Mouse (Mus musculus): Measurements from ENCODE around the gene Nek8. TPM values are rescaled to one million over a fixed set of nuclear protein-coding genes. Genes with fewer than 3 reads are reported as not detected.

The Nek8 gene
- polyA plus RNA-seq, 1 experiment from 2014 or later = 4.2 TPM

DNA sequence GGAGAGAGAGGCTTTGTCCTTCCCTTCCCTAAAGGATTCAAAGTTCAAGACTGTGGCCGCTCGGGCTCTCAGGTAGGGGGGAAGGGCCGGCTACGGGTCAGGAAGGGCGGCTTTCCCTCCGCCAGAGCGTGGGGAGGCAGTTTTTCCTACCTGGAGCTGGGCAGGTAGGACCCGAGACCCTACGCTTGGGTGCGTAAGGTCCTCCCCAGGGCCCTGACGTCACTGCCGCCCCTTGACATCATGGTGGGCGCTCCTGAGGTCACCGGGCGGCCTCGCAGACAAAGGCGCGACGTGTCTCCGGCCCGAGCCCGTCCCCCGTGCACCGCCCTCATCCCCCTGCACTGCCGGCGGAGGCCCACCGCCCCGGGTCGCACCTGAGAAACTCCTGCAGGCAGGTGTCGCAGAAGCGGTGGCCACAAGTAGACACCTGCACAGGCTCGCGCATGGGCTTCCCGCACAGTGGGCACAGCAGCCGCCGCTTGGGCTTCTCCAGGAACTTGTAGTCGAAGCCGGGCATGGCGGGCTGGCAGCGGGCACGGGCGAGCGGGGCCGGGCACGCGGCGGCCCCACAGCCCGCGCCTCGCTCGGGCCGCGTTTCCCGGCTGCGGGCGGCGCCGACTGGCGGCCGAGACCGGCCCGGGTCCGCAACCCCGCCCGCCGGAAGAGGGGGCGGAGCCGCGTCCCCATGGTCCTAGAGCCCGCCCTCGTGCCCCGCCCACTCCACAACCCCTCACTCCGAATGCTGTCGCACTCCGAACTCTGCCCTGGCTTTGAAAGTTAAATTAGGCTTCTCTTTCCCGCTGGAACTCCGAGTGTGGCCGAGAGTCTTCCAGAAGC lies 11.3 kb downstream of the Nek8 start, which contains the start of gene Traf4:
Traf4 (minus strand) TSS at position 666 of the 837 bp plus-strand sequence.
- Histone ChIP-seq H3K4me1 (ENCODE audit: control insufficient read depth, insufficient read depth, low read length) (peaks cover 26% of the 10 kb centered on the region), H3K27me3 (ENCODE audit: control insufficient read depth, insufficient read depth, low read length) (no peaks in the 10 kb centered on the region), H3K4me3 (replicated peaks; ENCODE audit: low read depth, low read length) (peak within 1 kb of the TSS; percentile 100), H3K9ac (replicated peaks; ENCODE audit: low read length) (peak within 1 kb of the TSS; percentile 100), H3K27ac (replicated peaks; ENCODE audit: low read depth, low read length) (peak within 1 kb of the TSS; percentile 97), H3K4me2 (ENCODE audit: low read length) (peak within 1 kb of the TSS; percentile 86), H3K36me3 (ENCODE audit: control insufficient read depth, insufficient read depth, low read length) (peaks cover 22% of the 10 kb centered on the region), H3K9me3 (ENCODE audit: control insufficient read depth, low read length) (no peaks in the 10 kb centered on the region)
- DNase-seq (peak; percentile 96), ATAC-seq (ENCODE audit: low FRiP score, low TSS enrichment) (peak; percentile 85)
- WGBS = under 1% methylated on average over 77 of the region's 78 CpGs

DNA sequence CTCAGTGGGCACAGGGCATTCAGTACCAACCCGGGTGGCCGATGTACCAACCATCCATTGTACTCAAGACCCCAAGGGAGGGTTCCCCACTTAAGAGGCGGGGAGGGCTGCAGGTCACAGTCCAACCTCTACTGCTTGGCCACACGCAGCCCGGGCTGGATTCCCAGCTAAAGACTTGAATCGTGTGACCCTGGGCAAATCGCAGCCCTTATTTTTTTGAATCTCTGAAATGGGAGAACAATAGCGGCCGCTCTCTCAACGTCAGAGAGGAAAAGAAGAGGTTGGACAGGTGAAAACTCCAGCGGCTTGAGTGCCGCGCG lies 11.9 kb downstream of the Nek8 start:
- DNase-seq (peak; percentile 55), ATAC-seq (ENCODE audit: low FRiP score, low TSS enrichment) (peak; percentile 4; the same call in 1 of the 2 replicates)
- H3K4me2 ChIP-seq (ENCODE audit: low read length) = peak overlapping the region; percentile 86
- no peaks in the 10 kb centered on the region for H3K27me3 ChIP-seq (ENCODE audit: control insufficient read depth, insufficient read depth, low read length)
- peak overlapping the region; percentile 97 for H3K27ac ChIP-seq (replicated peaks; ENCODE audit: low read depth, low read length)
- H3K4me1 ChIP-seq (ENCODE audit: control insufficient read depth, insufficient read depth, low read length) = peaks cover 26% of the 10 kb centered on the region
- H3K36me3 ChIP-seq (ENCODE audit: control insufficient read depth, insufficient read depth, low read length) = peaks cover 28% of the 10 kb centered on the region
- H3K4me3 ChIP-seq (replicated peaks; ENCODE audit: low read depth, low read length) = peak overlapping the region; percentile 100
- WGBS = under 1% methylated on average over 14 of the region's 14 CpGs
- H3K9me3 ChIP-seq (ENCODE audit: control insufficient read depth, low read length) = no peaks in the 10 kb centered on the region
- peak overlapping the region; percentile 100 for H3K9ac ChIP-seq (replicated peaks; ENCODE audit: low read length)

DNA sequence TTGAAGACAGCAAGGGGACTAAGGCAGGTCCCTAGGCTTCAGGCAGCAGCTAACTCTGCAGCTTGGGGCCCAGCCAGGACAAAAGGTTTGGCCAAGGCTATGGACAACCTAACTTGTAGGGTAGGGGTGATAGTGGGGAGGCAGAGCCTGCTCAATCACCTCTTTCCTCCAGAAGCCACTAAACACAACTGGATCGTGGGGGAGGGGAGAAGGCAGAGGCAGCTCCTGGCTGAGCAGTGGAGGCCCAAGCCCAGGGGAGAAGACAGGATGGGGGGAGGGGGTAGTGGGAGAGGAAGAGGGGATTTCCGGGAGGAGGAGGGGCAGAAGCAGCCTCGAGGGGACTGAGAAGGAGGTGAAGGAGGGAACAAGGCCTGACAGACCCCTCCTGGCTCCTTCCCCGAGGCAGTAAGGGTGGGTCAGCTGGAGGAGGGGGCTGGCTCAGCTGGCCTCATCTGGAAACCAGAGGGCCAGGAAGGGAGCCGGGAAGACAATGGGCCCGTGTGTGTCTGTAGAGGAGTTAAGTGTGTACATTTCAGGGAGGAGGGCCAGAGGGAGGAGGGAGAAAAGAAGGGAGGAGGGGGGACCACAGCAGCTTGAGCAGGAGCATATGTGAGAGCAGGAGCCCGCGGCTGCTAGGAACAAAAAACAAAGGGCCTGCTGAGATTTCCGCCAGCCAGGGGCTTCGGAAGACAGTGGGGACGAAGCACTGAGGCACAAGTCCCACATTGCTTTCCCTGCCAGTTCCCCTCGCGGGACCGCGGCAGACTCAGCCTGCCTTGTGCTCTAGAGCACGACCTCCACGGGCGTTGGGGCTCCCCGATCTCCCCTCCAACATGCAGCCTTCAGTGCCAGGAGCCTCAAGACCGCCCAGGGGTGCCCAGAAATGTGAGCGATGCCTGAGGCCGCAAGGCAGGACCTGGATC lies 12.5 kb downstream of the Nek8 start:
- no peaks in the 10 kb centered on the region for H3K27me3 ChIP-seq (ENCODE audit: control insufficient read depth, insufficient read depth, low read length)
- peak; percentile 87 for DNase-seq

DNA sequence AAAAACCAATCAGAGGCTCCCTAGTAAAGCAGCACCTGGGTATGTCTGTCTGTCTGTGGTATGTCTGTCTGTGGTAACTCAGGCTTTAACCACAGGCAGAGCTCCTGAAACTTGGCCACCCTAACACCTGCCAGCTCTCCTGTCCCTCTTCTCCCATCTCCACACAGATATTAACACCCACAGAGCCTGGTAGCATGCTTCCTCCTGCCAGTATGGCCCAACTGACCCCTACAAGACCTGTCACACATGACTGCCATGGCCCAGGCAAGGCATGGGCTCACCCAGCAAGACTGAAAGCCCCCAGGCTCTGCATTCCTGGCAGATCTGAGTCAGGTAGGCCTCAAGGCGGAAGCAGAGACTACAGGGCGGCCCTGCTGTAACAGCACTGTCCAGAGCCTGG lies 13.4 kb downstream of the Nek8 start:
- DNase-seq (no peak), ATAC-seq (ENCODE audit: low FRiP score, low TSS enrichment) (no peak)
- Histone ChIP-seq H3K9me3 (ENCODE audit: control insufficient read depth, low read length) (no peaks in the 10 kb centered on the region), H3K36me3 (ENCODE audit: control insufficient read depth, insufficient read depth, low read length) (peaks cover 43% of the 10 kb centered on the region), H3K27ac (replicated peaks; ENCODE audit: low read depth, low read length) (peak overlapping the region; percentile 97), H3K9ac (replicated peaks; ENCODE audit: low read length) (peak overlapping the region; percentile 100), H3K27me3 (ENCODE audit: control insufficient read depth, insufficient read depth, low read length) (no peaks in the 10 kb centered on the region), H3K4me2 (ENCODE audit: low read length) (peak overlapping the region; percentile 86), H3K4me1 (ENCODE audit: control insufficient read depth, insufficient read depth, low read length) (peaks cover 26% of the 10 kb centered on the region), H3K4me3 (replicated peaks; ENCODE audit: low read depth, low read length) (peak overlapping the region; percentile 100)
- WGBS = 93% methylated on average over 2 of the region's 2 CpGs

More for the DNA sequence above, 12.5 kb downstream of the Nek8 start:
- H3K9me3 ChIP-seq (ENCODE audit: control insufficient read depth, low read length) = no peaks in the 10 kb centered on the region
- H3K4me2 ChIP-seq (ENCODE audit: low read length) = peak overlapping the region; percentile 86
- peak overlapping the region; percentile 97 for H3K27ac ChIP-seq (replicated peaks; ENCODE audit: low read depth, low read length)
- H3K9ac ChIP-seq (replicated peaks; ENCODE audit: low read length) = peak overlapping the region; percentile 100
- peak; percentile 64 for ATAC-seq (ENCODE audit: low FRiP score, low TSS enrichment)
- WGBS = 0% methylated on average over 22 of the region's 22 CpGs
- peaks cover 26% of the 10 kb centered on the region for H3K4me1 ChIP-seq (ENCODE audit: control insufficient read depth, insufficient read depth, low read length)
- H3K4me3 ChIP-seq (replicated peaks; ENCODE audit: low read depth, low read length) = peak overlapping the region; percentile 100
- H3K36me3 ChIP-seq (ENCODE audit: control insufficient read depth, insufficient read depth, low read length) = peaks cover 34% of the 10 kb centered on the region

DNA sequence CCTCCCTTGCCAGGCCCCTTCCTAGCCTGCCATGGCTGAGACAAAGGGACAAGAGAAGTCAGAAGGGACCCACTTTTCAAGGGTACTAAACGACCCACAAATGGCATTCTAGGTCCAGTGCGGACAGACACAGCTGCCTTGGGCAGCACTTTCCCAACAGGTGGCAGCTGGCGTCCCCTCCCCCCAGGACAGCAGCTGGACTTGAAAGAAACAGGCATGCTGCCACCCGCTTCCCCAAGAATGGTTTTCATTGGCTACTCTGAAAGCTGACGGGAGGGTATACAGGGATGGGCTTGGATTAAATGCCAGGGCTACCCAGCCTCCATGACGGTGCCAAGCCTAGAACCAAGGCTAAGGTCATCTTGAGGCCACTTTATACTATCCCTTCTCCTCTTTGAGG lies 14.0 kb downstream of the Nek8 start:
- H3K36me3 ChIP-seq (ENCODE audit: control insufficient read depth, insufficient read depth, low read length) = peaks cover 48% of the 10 kb centered on the region
- 33% methylated on average over 6 of the region's 6 CpGs for WGBS
- no peak for DNase-seq

DNA sequence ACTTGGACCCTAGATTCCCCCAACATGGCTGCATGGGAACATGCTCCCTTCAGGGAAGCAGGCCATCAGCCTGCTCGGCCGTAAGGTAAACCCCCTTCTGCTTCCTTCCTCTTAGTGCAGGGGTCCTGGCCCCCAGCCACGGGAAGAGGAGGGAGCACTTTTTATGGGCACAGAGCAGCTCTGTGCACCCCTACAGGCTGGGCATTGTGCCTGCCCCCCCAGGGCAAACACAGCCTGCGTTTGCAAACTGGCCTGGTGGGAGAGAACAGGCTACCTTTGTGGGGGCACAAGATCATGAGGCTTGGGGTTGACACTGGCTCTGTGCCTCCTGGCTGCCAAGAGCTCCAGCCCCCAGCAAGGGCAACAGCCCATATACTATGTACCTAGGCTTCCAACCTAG lies 14.5 kb downstream of the Nek8 start:
- H3K4me3 ChIP-seq (replicated peaks; ENCODE audit: low read depth, low read length) = 0 out of 2 replicates have a peak overlapping the region, but pooled peaks have one; percentile 100
- peaks cover 52% of the 10 kb centered on the region for H3K36me3 ChIP-seq (ENCODE audit: control insufficient read depth, insufficient read depth, low read length)
- H3K27me3 ChIP-seq (ENCODE audit: control insufficient read depth, insufficient read depth, low read length) = no peaks in the 10 kb centered on the region
- H3K4me1 ChIP-seq (ENCODE audit: control insufficient read depth, insufficient read depth, low read length) = peaks cover 26% of the 10 kb centered on the region
- peak overlapping the region; percentile 86 for H3K4me2 ChIP-seq (ENCODE audit: low read length)
- ATAC-seq (ENCODE audit: low FRiP score, low TSS enrichment) (no peak), DNase-seq (no peak)
- H3K27ac ChIP-seq (replicated peaks; ENCODE audit: low read depth, low read length) = peak overlapping the region; percentile 97; the same call in 1 of the 2 replicates
- H3K9ac ChIP-seq (replicated peaks; ENCODE audit: low read length) = peak overlapping the region; percentile 100; the same call in 1 of the 2 replicates
- H3K9me3 ChIP-seq (ENCODE audit: control insufficient read depth, low read length) = no peaks in the 10 kb centered on the region
- 72% methylated on average over 4 of the region's 4 CpGs for WGBS

More for the DNA sequence above, 14.0 kb downstream of the Nek8 start:
- H3K4me2 ChIP-seq (ENCODE audit: low read length) = peak overlapping the region; percentile 86
- H3K27me3 ChIP-seq (ENCODE audit: control insufficient read depth, insufficient read depth, low read length) = no peaks in the 10 kb centered on the region
- peak overlapping the region; percentile 100 for H3K9ac ChIP-seq (replicated peaks; ENCODE audit: low read length)
- no peak for ATAC-seq (ENCODE audit: low FRiP score, low TSS enrichment)
- peaks cover 26% of the 10 kb centered on the region for H3K4me1 ChIP-seq (ENCODE audit: control insufficient read depth, insufficient read depth, low read length)
- H3K27ac ChIP-seq (replicated peaks; ENCODE audit: low read depth, low read length) = peak overlapping the region; percentile 97
- no peaks in the 10 kb centered on the region for H3K9me3 ChIP-seq (ENCODE audit: control insufficient read depth, low read length)
- H3K4me3 ChIP-seq (replicated peaks; ENCODE audit: low read depth, low read length) = peak overlapping the region; percentile 100

DNA sequence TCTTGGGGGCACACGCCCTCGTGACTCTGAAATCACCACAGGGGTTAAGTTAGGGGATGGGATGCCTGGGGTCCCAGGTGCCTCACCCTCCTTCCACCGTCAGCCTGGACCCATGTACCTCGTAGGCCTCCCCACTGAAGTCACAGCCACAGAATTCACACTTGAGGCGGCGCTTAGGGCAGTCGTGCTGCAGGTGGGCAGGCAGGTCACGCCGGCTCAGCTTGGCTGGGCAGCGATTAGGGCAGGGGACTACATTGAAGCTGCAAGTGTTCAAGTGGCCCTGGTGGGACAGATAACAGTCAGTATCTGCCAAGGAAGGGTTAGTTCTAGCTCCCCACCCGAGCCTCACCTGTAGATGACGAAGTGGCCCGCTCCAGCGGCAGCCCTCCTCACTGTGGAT lies 15.3 kb downstream of the Nek8 start:
- ATAC-seq (ENCODE audit: low FRiP score, low TSS enrichment) (no peak), DNase-seq (no peak)
- Histone ChIP-seq H3K9ac (replicated peaks; ENCODE audit: low read length) (no peak overlapping the region), H3K27me3 (ENCODE audit: control insufficient read depth, insufficient read depth, low read length) (no peaks in the 10 kb centered on the region), H3K36me3 (ENCODE audit: control insufficient read depth, insufficient read depth, low read length) (peaks cover 58% of the 10 kb centered on the region), H3K9me3 (ENCODE audit: control insufficient read depth, low read length) (no peaks in the 10 kb centered on the region), H3K4me2 (ENCODE audit: low read length) (no peak overlapping the region), H3K4me3 (replicated peaks; ENCODE audit: low read depth, low read length) (no peak overlapping the region), H3K4me1 (ENCODE audit: control insufficient read depth, insufficient read depth, low read length) (peaks cover 25% of the 10 kb centered on the region), H3K27ac (replicated peaks; ENCODE audit: low read depth, low read length) (no peak overlapping the region)
- WGBS = 92% methylated on average over 14 of the region's 14 CpGs

DNA sequence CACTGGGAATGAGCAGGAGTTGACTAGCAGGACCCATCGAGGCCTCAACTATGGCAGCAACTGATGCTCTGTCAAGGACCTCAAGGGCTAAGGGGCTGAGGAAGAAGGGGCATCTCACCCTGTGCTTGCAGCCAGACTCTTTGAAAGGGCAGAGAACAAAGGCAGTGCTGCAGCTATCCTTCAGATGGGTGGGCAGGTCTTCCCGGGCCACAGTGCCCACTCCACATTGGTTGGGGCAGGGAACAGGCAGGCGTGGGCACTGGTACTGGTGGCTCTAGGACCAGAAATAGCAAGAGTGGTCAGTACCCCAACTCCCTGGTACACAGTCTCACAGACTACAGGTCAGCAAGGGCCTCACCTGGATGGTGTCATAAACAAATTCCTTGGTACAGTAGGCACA lies 15.8 kb downstream of the Nek8 start:
- H3K9me3 ChIP-seq (ENCODE audit: control insufficient read depth, low read length) = no peaks in the 10 kb centered on the region

More for the DNA sequence above, 15.8 kb downstream of the Nek8 start:
- no peak overlapping the region for H3K4me3 ChIP-seq (replicated peaks; ENCODE audit: low read depth, low read length)
- 91% methylated on average over 3 of the region's 3 CpGs for WGBS
- H3K4me1 ChIP-seq (ENCODE audit: control insufficient read depth, insufficient read depth, low read length) = peaks cover 20% of the 10 kb centered on the region
- ATAC-seq (ENCODE audit: low FRiP score, low TSS enrichment) (no peak), DNase-seq (no peak)
- H3K36me3 ChIP-seq (ENCODE audit: control insufficient read depth, insufficient read depth, low read length) = peaks cover 63% of the 10 kb centered on the region
- no peak overlapping the region for H3K27ac ChIP-seq (replicated peaks; ENCODE audit: low read depth, low read length)
- H3K9ac ChIP-seq (replicated peaks; ENCODE audit: low read length) = no peak overlapping the region
- no peaks in the 10 kb centered on the region for H3K27me3 ChIP-seq (ENCODE audit: control insufficient read depth, insufficient read depth, low read length)
- H3K4me2 ChIP-seq (ENCODE audit: low read length) = no peak overlapping the region

Data from midbrain, embryonic 14.5 days (tissue).